Mouse (Mus musculus) urinary bladder, postnatal 10 days (tissue): ENCODE results near the gene Ski.

Experiments used
- DNase-seq: peaks from one replicate; pipeline ENCODE4 v3.0.0; 2022; ENCODE audit warnings: low spot score

Gene Ski

GRCm38 (mm10) chr4:155129132-155129917, 93.1 kb downstream of the Ski start:
- DNase-seq, result no peak

- DNase-seq, result no peak
These were observed 94.0 kb downstream of the Ski start for GRCm38 (mm10) chr4:155128411-155128810.

GRCm38 (mm10) chr4:155126602-155127372, 95.6 kb downstream of the Ski start:
- DNase-seq, result no peak

- no peak for DNase-seq
These were observed 96.2 kb downstream of the Ski start for GRCm38 (mm10) chr4:155126194-155126593.

GRCm38 (mm10) chr4:155125310-155125709, 97.1 kb downstream of the Ski start:
- DNase-seq, result no peak

GRCm38 (mm10) chr4:155123868-155124534, 98.4 kb downstream of the Ski start:
- DNase-seq, result no peak

- DNase-seq, result no peak
These were observed 99.8 kb downstream of the Ski start for GRCm38 (mm10) chr4:155122444-155123040.

GRCm38 (mm10) chr4:155121915-155122443, 100.4 kb downstream of the Ski start:
- DNase-seq, result no peak

GRCm38 (mm10) chr4:155121222-155121621, 101.2 kb downstream of the Ski start:
- DNase-seq, result no peak

GRCm38 (mm10) chr4:155120583-155120982, 101.8 kb downstream of the Ski start:
- DNase-seq, result no peak

- no peak for DNase-seq
These were observed 102.4 kb downstream of the Ski start for GRCm38 (mm10) chr4:155120038-155120437.

GRCm38 (mm10) chr4:155118278-155118677, 104.1 kb downstream of the Ski start:
- DNase-seq, result no peak

- no peak for DNase-seq
These were observed 104.9 kb downstream of the Ski start for GRCm38 (mm10) chr4:155117396-155117978.

GRCm38 (mm10) chr4:155116607-155117006, 105.8 kb downstream of the Ski start:
- DNase-seq, result no peak

- DNase-seq, result no peak
These were observed 108.5 kb downstream of the Ski start for GRCm38 (mm10) chr4:155113766-155114410.

GRCm38 (mm10) chr4:155109471-155109870, 112.9 kb downstream of the Ski start:
- DNase-seq, result no peak

- DNase-seq, result no peak
These were observed 114.5 kb downstream of the Ski start for GRCm38 (mm10) chr4:155107886-155108285.
